Mouse (Mus musculus): ENCODE data around the gene Olfr1254. TPM values are rescaled to one million over a fixed set of nuclear protein-coding genes. Genes with fewer than 3 reads are reported as not detected.

The Olfr1254 gene
- not detected in 2 replicates for polyA plus RNA-seq (2014; fragmentation: Nextera tagmentation; extraction: Ambion mirVana)

GRCm38 (mm10) chr2:89793519-89793918 is at the start of gene Olfr1254:
TSS of gene Olfr1254 (minus strand) at chr2:89793619.
- H3K27me3 ChIP-seq (ENCODE audit: control insufficient read depth, insufficient read depth, low read length) = no peaks in the 10 kb centered on the region
- H3K27ac ChIP-seq (replicated peaks; ENCODE audit: low read depth, low read length) = no peak within 1 kb of the TSS
- H3K9ac ChIP-seq (ENCODE audit: low read length) = no peak within 1 kb of the TSS
- H3K36me3 ChIP-seq (ENCODE audit: control insufficient read depth, insufficient read depth, low read length) = no peaks in the 10 kb centered on the region
- no peak within 1 kb of the TSS for H3K4me3 ChIP-seq (ENCODE audit: low read depth, low read length)
- H3K4me2 ChIP-seq (ENCODE audit: low read depth, severe bottlenecking) = no peak within 1 kb of the TSS
- DNase-seq (ENCODE audit: low spot score) (no peak), ATAC-seq (ENCODE audit: insufficient number of reproducible peaks, low FRiP score, low TSS enrichment, low read depth) (no peak)
- no peaks in the 10 kb centered on the region for H3K9me3 ChIP-seq (ENCODE audit: control insufficient read depth, low read length)
- no peaks in the 10 kb centered on the region for H3K4me1 ChIP-seq (ENCODE audit: control insufficient read depth, insufficient read depth, low read length)

GRCm38 (mm10) chr2:89841455-89841854 is 48.0 kb upstream of the Olfr1254 start, which contains the start of gene Olfr1256:
TSS of gene Olfr1256 (minus strand) at chr2:89841555.
- Histone ChIP-seq H3K9me3 (ENCODE audit: control insufficient read depth, low read length) (no peaks in the 10 kb centered on the region), H3K4me1 (ENCODE audit: control insufficient read depth, insufficient read depth, low read length) (no peaks in the 10 kb centered on the region), H3K27ac (replicated peaks; ENCODE audit: low read depth, low read length) (no peak within 1 kb of the TSS), H3K27me3 (ENCODE audit: control insufficient read depth, insufficient read depth, low read length) (no peaks in the 10 kb centered on the region), H3K36me3 (ENCODE audit: control insufficient read depth, insufficient read depth, low read length) (no peaks in the 10 kb centered on the region), H3K9ac (ENCODE audit: low read length) (no peak within 1 kb of the TSS), H3K4me3 (ENCODE audit: low read depth, low read length) (no peak within 1 kb of the TSS), H3K4me2 (ENCODE audit: low read depth, severe bottlenecking) (no peak within 1 kb of the TSS)
- ATAC-seq (ENCODE audit: insufficient number of reproducible peaks, low FRiP score, low TSS enrichment, low read depth) = no peak
- 61% methylated on average over 2 of the region's 2 CpGs for WGBS
- DNase-seq (ENCODE audit: low spot score) = no peak

DNA sequence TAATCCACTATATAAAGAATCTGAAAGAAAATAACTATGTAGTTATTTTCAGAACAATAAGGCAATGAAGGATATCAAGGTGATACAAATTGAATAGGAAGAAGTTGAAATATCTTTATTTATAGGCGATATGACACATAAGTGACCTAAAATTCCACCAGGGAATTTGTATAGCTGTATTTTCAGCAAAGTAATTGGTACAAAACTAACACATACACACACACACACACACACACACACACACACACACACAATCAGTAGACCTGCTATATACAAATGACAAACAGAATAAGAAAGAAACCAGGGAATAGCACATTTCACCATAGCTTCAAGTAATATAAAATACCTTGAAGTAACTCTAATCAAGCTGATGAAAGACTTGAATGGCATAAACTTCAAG is 26.8 kb upstream of the Olfr1254 start:
- no peaks in the 10 kb centered on the region for H3K9me3 ChIP-seq (ENCODE audit: control insufficient read depth, low read length)
- H3K4me3 ChIP-seq (ENCODE audit: low read depth, low read length) = no peak overlapping the region
- H3K9ac ChIP-seq (ENCODE audit: low read length) = no peak overlapping the region

GRCm38 (mm10) chr2:89811751-89812150 is 18.3 kb upstream of the Olfr1254 start, which contains the start of gene Olfr1255:
TSS of gene Olfr1255 (plus strand) at chr2:89812051.
- no peak for ATAC-seq (ENCODE audit: insufficient number of reproducible peaks, low FRiP score, low TSS enrichment, low read depth)

More for the DNA sequence above, 26.8 kb upstream of the Olfr1254 start:
- DNase-seq (ENCODE audit: low spot score) (no peak), ATAC-seq (ENCODE audit: insufficient number of reproducible peaks, low FRiP score, low TSS enrichment, low read depth) (no peak)
- Histone ChIP-seq H3K27me3 (ENCODE audit: control insufficient read depth, insufficient read depth, low read length) (no peaks in the 10 kb centered on the region), H3K36me3 (ENCODE audit: control insufficient read depth, insufficient read depth, low read length) (no peaks in the 10 kb centered on the region), H3K4me1 (ENCODE audit: control insufficient read depth, insufficient read depth, low read length) (no peaks in the 10 kb centered on the region), H3K27ac (replicated peaks; ENCODE audit: low read depth, low read length) (no peak overlapping the region), H3K4me2 (ENCODE audit: low read depth, severe bottlenecking) (no peak overlapping the region)
- 81% methylated on average over 1 of the region's 1 CpGs for WGBS

GRCm38 (mm10) chr2:89810751-89811150 is 17.3 kb upstream of the Olfr1254 start:
- H3K9ac ChIP-seq (ENCODE audit: low read length) = no peak overlapping the region
- no peaks in the 10 kb centered on the region for H3K27me3 ChIP-seq (ENCODE audit: control insufficient read depth, insufficient read depth, low read length)
- H3K36me3 ChIP-seq (ENCODE audit: control insufficient read depth, insufficient read depth, low read length) = no peaks in the 10 kb centered on the region
- no peaks in the 10 kb centered on the region for H3K9me3 ChIP-seq (ENCODE audit: control insufficient read depth, low read length)
- ATAC-seq (ENCODE audit: insufficient number of reproducible peaks, low FRiP score, low TSS enrichment, low read depth) = 0 out of 2 replicates have a peak, but pooled peaks have one; percentile 57
- no peak overlapping the region for H3K4me3 ChIP-seq (ENCODE audit: low read depth, low read length)
- no peaks in the 10 kb centered on the region for H3K4me1 ChIP-seq (ENCODE audit: control insufficient read depth, insufficient read depth, low read length)
- H3K4me2 ChIP-seq (ENCODE audit: low read depth, severe bottlenecking) = no peak overlapping the region
- H3K27ac ChIP-seq (replicated peaks; ENCODE audit: low read depth, low read length) = no peak overlapping the region
- 86% methylated on average over 2 of the region's 2 CpGs for WGBS
- no peak for DNase-seq (ENCODE audit: low spot score)

More at GRCm38 (mm10) chr2:89811751-89812150, 18.3 kb upstream of the Olfr1254 start, which contains the start of gene Olfr1255:
- H3K4me3 ChIP-seq (ENCODE audit: low read depth, low read length) = no peak within 1 kb of the TSS
- no peaks in the 10 kb centered on the region for H3K36me3 ChIP-seq (ENCODE audit: control insufficient read depth, insufficient read depth, low read length)
- H3K9me3 ChIP-seq (ENCODE audit: control insufficient read depth, low read length) = no peaks in the 10 kb centered on the region
- 88% methylated on average over 3 of the region's 3 CpGs for WGBS
- no peaks in the 10 kb centered on the region for H3K27me3 ChIP-seq (ENCODE audit: control insufficient read depth, insufficient read depth, low read length)
- H3K4me1 ChIP-seq (ENCODE audit: control insufficient read depth, insufficient read depth, low read length) = no peaks in the 10 kb centered on the region
- no peak for DNase-seq (ENCODE audit: low spot score)
- no peak within 1 kb of the TSS for H3K27ac ChIP-seq (replicated peaks; ENCODE audit: low read depth, low read length)
- no peak within 1 kb of the TSS for H3K4me2 ChIP-seq (ENCODE audit: low read depth, severe bottlenecking)
- no peak within 1 kb of the TSS for H3K9ac ChIP-seq (ENCODE audit: low read length)

GRCm38 (mm10) chr2:89799583-89799982 is 6.2 kb upstream of the Olfr1254 start:
- ATAC-seq (ENCODE audit: insufficient number of reproducible peaks, low FRiP score, low TSS enrichment, low read depth) (no peak), DNase-seq (ENCODE audit: low spot score) (no peak)
- Histone ChIP-seq H3K9ac (ENCODE audit: low read length) (no peak overlapping the region), H3K4me3 (ENCODE audit: low read depth, low read length) (no peak overlapping the region), H3K27ac (replicated peaks; ENCODE audit: low read depth, low read length) (no peak overlapping the region), H3K4me2 (ENCODE audit: low read depth, severe bottlenecking) (no peak overlapping the region), H3K4me1 (ENCODE audit: control insufficient read depth, insufficient read depth, low read length) (no peaks in the 10 kb centered on the region), H3K27me3 (ENCODE audit: control insufficient read depth, insufficient read depth, low read length) (no peaks in the 10 kb centered on the region), H3K9me3 (ENCODE audit: control insufficient read depth, low read length) (no peaks in the 10 kb centered on the region), H3K36me3 (ENCODE audit: control insufficient read depth, insufficient read depth, low read length) (no peaks in the 10 kb centered on the region)
- WGBS = 90% methylated on average over 3 of the region's 3 CpGs

DNA sequence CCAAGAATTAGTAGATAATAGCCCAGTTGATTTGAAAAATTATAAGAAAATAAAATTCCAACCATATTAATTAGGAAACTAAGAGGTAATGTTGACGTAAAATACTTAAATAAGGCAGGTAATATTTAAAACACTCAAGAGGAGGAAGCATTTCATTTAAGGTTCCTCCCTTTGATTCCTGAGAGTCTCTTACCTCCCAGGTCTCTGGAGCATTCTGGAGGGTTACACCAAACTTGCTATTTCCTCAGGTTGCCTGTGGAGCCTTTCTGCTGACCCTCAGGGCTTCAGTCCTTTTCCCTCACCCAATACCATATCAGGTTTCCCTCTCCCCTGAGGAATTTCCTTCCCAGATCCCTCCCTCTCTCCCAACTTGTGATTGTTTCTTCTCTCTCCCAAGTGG is 36.4 kb downstream of the Olfr1254 start, which contains the start of gene Olfr1253:
TSS of gene Olfr1253 (minus strand) at position 101 of the 400 bp plus-strand sequence.
- 88% methylated on average over 1 of the region's 1 CpGs for WGBS
- Histone ChIP-seq H3K9me3 (ENCODE audit: control insufficient read depth, low read length) (no peaks in the 10 kb centered on the region), H3K27me3 (ENCODE audit: control insufficient read depth, insufficient read depth, low read length) (no peaks in the 10 kb centered on the region), H3K27ac (replicated peaks; ENCODE audit: low read depth, low read length) (no peak within 1 kb of the TSS), H3K36me3 (ENCODE audit: control insufficient read depth, insufficient read depth, low read length) (no peaks in the 10 kb centered on the region), H3K4me2 (ENCODE audit: low read depth, severe bottlenecking) (no peak within 1 kb of the TSS), H3K4me1 (ENCODE audit: control insufficient read depth, insufficient read depth, low read length) (no peaks in the 10 kb centered on the region), H3K9ac (ENCODE audit: low read length) (no peak within 1 kb of the TSS), H3K4me3 (ENCODE audit: low read depth, low read length) (no peak within 1 kb of the TSS)
- no peak for DNase-seq (ENCODE audit: low spot score)
- ATAC-seq (ENCODE audit: insufficient number of reproducible peaks, low FRiP score, low TSS enrichment, low read depth) = no peak
